Mouse (Mus musculus) thymus, adult 2 months (tissue): ENCODE results near the gene Smc3. TPM values are rescaled to one million over a fixed set of nuclear protein-coding genes. Genes with fewer than 3 reads are reported as not detected.
"Not testable (repeated sequence)": the region's sequence is repeated elsewhere in the genome, so short reads cannot be mapped to it uniquely, and the experiment has no call there.

Source experiments
- DNase-seq: peaks from one replicate; pipeline ENCODE4 v3.0.0; 2021
- H3K27ac ChIP-seq: fragments of 200-500 bp; 2 replicates; pipeline ENCODE4 v1.5.1; 2012; ENCODE audit warnings: low read length, control low read depth; ENCODE audit not compliant: control insufficient read depth, insufficient read depth
- H3K27me3 ChIP-seq: fragments of 200-500 bp; 2 replicates; pipeline ENCODE4 v1.6.1; 2012; ENCODE audit warnings: mild to moderate bottlenecking, low read length, moderate library complexity, mixed read lengths; ENCODE audit not compliant: control insufficient read depth, insufficient read depth
- H3K36me3 ChIP-seq: fragments of 200-500 bp; 2 replicates; pipeline ENCODE4 v1.6.1; 2012; ENCODE audit warnings: mild to moderate bottlenecking, low read length, moderate library complexity; ENCODE audit not compliant: control insufficient read depth, insufficient read depth
- H3K4me1 ChIP-seq: fragments of 200-500 bp; replicated peaks from 2 replicates; pipeline ENCODE4 v1.6.1; 2012; ENCODE audit warnings: low read length; ENCODE audit not compliant: control insufficient read depth, insufficient read depth
- H3K4me3 ChIP-seq: fragments of 200-500 bp; 2 replicates; pipeline ENCODE4 v1.5.1; 2012; ENCODE audit warnings: mild to moderate bottlenecking, low read length, control low read depth, moderate library complexity; ENCODE audit not compliant: control insufficient read depth, insufficient read depth
- CTCF ChIP-seq: fragments of 200-500 bp; IDR thresholded peaks from 2 replicates; pipeline ENCODE4 v1.5.1; 2012; ENCODE audit warnings: mild to moderate bottlenecking, control low read depth, low read length, moderate library complexity, borderline replicate concordance; ENCODE audit not compliant: control insufficient read depth, poor library complexity, insufficient read depth; ENCODE audit errors: extremely low read depth
- POLR2A ChIP-seq: fragments of 200-500 bp; IDR thresholded peaks from 2 replicates; pipeline ENCODE4 v1.6.1; 2012; ENCODE audit warnings: mild to moderate bottlenecking, low read length, control low read depth, moderate library complexity; ENCODE audit not compliant: control insufficient read depth, poor library complexity, insufficient read depth; ENCODE audit errors: extremely low read depth
- WGBS: fragments of 180-500 bp; shearing (Covaris S2); methylation state at CpG from one replicate; pipeline ENCODE4 v1.1.7; 2018; 5-methylcytosine and 5-hydroxymethylcytosine counted together
- polyA plus RNA-seq: library from polyadenylated mRNA; depleted of rRNA; stranded (reverse); fragments of >200 nt; gene quantifications from 2 replicates; pipeline ENCODE4 v1.2.3, GENCODE M21; 2012

The Smc3 gene
- polyA plus RNA-seq, 1 experiment, result 8.7 TPM

DNA sequence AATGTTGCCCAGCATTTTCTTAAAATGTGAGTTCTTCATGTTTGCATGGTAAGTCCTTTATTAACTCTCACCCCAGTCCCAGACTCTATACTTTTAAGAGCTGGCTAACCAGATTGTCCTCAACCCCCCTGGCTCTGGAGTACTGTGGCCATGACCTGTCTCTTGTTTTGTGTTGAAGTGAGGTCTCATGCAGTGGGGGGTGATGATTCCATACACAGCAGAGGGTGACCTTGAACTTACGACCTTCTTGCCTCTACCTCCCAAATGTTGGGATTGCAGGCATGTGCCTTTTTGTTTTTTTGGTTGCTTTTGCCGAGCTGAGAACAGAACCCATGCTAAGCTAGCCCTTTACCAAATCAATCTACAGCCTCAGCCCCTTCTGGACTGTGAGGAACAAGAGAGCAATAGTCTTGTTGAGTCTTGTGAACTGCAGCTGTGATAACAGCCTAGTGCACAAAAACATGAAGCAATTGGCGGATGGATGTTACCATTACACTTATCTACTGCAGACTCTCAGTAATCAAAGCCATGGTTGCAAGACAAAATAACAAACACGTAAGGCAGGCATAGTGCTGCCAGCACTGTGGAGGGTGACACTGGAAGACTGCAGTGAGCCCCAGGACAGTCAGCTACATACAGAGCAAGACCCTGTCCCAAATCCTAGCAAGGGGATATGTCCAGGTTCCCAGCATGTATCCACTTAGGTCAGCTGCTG lies 24.7 kb upstream of the Smc3 start:
- DNase-seq, result no peak
- Histone ChIP-seq H3K4me3 (no peak overlapping the region), H3K36me3 (no peaks in the 10 kb centered on the region), H3K27ac (no peak overlapping the region), H3K4me1 (peaks cover 6% of the 10 kb centered on the region), H3K27me3 (no peaks in the 10 kb centered on the region)
- WGBS, result 95% methylated on average over 4 of the region's 4 CpGs
- TF ChIP-seq CTCF (no peak), POLR2A (no peak)

DNA sequence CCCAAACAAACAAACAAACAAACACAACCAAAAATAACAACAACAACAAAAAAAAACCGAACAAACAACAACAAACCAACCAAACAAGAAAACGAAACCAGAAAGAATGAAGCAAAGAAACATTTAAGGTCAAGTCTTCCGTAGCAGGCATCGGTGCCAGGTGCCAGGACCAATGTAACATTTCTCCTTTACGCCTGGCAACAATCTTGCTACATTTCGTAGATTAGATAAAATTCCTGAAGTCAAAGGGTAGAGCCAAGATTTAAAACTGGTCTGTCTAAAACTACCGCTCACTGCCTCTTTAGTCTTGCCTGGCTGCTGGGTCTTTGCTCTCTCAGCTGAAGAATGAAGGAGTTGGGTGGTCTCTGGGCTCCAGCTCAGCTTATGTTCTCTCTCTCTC lies 24.1 kb upstream of the Smc3 start:
- Histone ChIP-seq H3K27ac (no peak overlapping the region), H3K27me3 (no peaks in the 10 kb centered on the region), H3K4me3 (no peak overlapping the region), H3K4me1 (peaks cover 6% of the 10 kb centered on the region), H3K36me3 (no peaks in the 10 kb centered on the region)
- 94% methylated on average over 7 of the region's 7 CpGs for WGBS
- no peak for TF ChIP-seq CTCF
- TF ChIP-seq POLR2A, result no peak
- no peak for DNase-seq

DNA sequence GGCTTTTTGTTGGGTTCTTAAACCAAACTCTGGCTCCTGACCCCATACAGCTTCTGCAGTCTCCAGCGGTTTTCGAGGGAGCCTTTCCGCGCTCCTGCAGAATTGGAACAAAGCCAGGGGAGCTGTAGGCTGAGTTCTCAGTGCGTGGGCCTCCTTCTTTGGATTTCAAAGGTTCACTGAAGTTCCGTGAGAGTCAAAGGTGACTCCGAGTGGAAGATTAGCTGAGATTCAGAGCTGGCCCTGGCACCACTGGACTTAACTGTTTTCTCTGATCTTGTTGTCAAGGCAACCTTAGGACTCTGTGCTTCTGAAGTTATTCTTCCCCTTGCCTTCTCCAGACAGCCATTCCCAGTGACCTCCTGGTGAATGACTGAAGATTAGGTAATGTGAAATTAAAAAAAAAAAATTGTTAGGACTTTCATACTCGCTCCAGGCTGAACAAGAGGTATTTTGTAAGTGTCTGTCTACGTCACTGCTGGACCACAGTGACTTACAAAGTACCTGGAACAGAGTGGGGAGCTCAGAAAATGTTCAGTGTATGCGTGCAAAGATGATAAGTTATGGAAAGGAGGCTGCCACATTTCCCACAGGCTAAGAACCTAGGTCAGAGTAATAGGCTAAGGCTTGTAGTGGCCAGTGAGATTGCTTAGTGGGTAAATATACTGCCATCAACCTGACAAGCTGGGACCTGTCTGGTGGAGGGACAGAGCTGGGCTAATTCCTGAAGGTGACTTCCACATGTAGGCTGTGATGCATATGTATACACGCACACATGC lies 23.0 kb upstream of the Smc3 start:
- Histone ChIP-seq H3K27me3 (no peaks in the 10 kb centered on the region), H3K27ac (no peak overlapping the region), H3K36me3 (no peaks in the 10 kb centered on the region), H3K4me3 (no peak overlapping the region), H3K4me1 (no peaks in the 10 kb centered on the region)
- TF ChIP-seq POLR2A (no peak), CTCF (no peak)
- WGBS, result 94% methylated on average over 11 of the region's 11 CpGs
- no peak for DNase-seq

DNA sequence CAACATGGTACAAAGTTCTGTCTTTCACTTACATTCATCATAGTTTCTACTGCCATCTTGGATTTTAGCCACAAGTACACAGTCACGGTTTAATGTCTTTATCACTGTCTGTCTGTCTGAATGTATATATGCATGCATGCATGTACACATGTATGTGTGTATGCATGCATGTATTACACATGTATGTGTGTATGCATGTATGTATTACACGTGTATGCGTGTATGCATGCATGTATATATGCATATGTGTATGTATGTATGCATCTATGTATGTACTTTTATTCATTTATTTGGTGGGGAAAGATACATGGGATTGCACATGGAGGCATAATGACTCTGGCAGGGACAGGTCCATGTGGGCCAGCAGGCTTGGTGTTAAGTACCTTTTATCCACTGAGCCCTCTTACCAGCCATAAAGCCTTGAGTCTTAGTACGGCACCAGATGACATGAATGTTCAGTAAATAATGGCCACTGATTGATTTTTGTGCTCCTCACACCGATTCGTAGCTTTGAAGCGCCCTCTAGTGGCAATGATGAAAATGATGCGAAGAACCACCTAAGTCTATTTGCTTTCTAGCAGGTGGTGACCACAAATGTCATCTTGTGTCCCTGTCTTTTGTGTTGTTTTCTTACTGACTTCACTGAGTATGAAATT lies 21.5 kb upstream of the Smc3 start:
- peak; percentile 69 for DNase-seq
- Histone ChIP-seq H3K36me3 (no peaks in the 10 kb centered on the region), H3K4me3 (no peak overlapping the region), H3K27ac (no peak overlapping the region), H3K4me1 (no peaks in the 10 kb centered on the region), H3K27me3 (no peaks in the 10 kb centered on the region)
- TF ChIP-seq CTCF, result no peak
- TF ChIP-seq POLR2A, result no peak
- 18% methylated on average over 8 of the region's 8 CpGs for WGBS

DNA sequence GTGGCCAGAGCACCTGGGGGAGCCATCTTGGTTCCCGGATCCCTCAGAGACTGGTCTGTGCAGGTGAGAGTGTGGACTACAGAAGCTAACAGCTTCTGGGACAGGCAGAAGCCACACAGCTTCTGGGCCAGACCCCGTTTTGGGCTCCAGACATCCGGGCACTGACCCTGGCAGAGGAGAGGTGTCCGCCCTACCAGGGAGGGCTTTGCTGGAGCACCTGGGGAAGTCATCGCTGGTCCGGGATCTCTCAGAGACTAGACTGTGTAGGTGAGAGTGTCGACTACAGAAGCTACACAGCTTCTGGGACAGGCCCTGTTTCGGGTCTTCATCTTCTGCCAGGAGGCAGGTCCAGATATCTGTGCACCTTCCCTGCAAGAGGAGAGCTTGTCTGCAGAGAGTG lies 19.9 kb upstream of the Smc3 start:
- not testable (repeated sequence) for H3K27ac ChIP-seq, H3K36me3 ChIP-seq, DNase-seq, H3K4me1 ChIP-seq, H3K4me3 ChIP-seq, H3K27me3 ChIP-seq
- 94% methylated on average over 8 of the region's 8 CpGs for WGBS

DNA sequence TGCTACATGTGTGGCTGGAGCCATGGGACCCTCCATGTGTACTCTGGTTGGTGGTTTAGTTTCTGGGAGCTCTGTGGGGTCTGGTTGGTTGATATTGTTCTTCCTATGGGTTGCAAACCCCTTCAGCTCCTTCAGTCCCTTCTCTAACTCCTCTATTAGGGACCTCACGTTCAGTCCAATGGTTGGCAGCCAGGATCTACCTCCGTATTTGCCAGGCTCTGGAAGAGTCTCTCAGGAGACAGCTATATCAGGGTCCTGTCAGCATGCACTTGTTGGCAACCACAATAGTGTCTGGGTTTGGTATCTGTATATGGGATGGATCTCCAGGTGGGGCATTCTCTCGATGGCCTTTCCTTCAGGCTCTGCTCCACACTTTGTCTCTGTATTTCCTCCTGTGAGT lies 12.5 kb upstream of the Smc3 start:
- H3K36me3 ChIP-seq, H3K27me3 ChIP-seq, DNase-seq, H3K4me3 ChIP-seq, H3K4me1 ChIP-seq, H3K27ac ChIP-seq: not testable (repeated sequence)
- WGBS, result 99% methylated on average over 3 of the region's 3 CpGs

DNA sequence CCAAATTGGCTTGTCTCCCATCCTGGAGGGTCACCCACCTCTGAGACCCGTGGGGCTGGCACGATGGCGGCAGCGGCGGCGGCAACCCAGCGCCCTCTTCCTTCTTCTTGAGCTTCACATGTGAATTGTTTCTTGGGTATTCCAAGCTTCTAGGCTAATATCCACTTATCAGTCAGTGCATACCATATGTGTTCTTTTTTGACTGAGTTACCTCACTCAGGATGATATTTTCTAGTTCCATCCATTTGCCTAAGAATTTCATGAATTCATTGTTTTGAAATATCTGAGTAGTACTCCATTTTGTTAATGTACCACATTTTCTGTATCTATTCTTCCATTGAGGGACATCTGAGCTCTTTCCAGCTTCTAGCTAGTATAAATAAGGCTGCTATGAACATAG lies 11.2 kb upstream of the Smc3 start, which contains the start of gene Nutf2-ps1:
TSS of gene Nutf2-ps1 (minus strand) at position 101 of the 400 bp plus-strand sequence.
- H3K27ac ChIP-seq, H3K4me3 ChIP-seq, DNase-seq, H3K27me3 ChIP-seq, H3K4me1 ChIP-seq, H3K36me3 ChIP-seq: not testable (repeated sequence)
- 98% methylated on average over 7 of the region's 7 CpGs for WGBS
